Mouse (Mus musculus): Measurements from ENCODE around the gene Gm5475. TPM values are rescaled to one million over a fixed set of nuclear protein-coding genes. Genes with fewer than 3 reads are reported as not detected.
"Not testable (repeated sequence)": the region's sequence is repeated elsewhere in the genome, so short reads cannot be mapped to it uniquely, and the experiment has no call there.

Gene Gm5475
- polyA plus RNA-seq (2012; ENCODE audit: insufficient read depth, insufficient read length, low replicate concordance, missing spikeins) = not detected in 2 replicates

DNA sequence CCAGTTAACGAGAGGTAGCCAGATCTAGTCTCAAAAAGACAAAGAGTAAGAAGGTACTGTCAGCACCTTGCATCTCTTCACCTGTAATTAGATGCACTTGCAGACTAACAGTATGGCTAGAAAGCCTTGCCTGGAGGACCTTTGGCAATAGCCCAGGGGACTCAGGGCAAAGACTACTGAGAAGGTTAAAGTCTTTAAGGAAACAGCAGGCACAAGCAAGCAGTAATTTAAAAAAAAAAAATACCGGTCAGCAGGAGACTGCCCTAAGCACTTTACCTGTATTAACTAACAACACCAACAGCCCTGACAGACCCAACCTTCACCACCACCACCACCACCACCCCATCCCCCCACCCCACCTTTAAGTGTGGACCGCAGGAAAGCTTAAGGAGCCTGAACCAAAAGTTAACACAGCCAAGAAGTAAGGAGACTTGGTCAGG is at the start of gene Gm5475:
TSS of gene Gm5475 (plus strand) at position 390 of the 440 bp plus-strand sequence.
- WGBS = 20% methylated on average over 3 of the region's 3 CpGs
- Histone ChIP-seq H3K4me1 (ENCODE audit: control insufficient read depth, insufficient read depth, low read length) (peaks cover 22% of the 10 kb centered on the region), H3K4me3 (ENCODE audit: insufficient read depth, low read depth, low read length) (peak within 1 kb of the TSS; percentile 86)
- not testable (repeated sequence) for H3K27ac ChIP-seq (ENCODE audit: insufficient read depth, low read depth, low read length)

DNA sequence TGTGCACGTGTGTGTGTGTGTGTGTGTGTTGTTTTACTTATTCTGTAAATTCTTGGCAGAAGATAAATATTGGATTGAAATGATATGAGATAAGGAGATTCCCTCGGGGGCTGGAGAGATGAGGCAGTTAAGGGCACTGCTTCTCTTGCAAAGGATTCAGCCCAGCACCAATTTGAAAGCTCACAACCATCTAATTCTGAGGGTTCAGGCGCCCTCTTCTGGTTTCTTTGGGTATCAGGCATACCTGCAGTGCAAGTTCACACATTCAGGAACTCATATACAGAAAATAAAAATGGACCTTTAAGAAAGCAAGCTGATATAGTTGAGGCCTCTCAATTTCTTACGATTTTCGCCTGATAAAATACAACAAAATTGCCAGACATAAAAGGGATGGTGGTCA is 46.9 kb upstream of the Gm5475 start:
- no peak for TF ChIP-seq CTCF (IDR thresholded peaks at IDR 0.05; ENCODE audit: insufficient read depth, low read depth, low read length)
- 38% methylated on average over 5 of the region's 5 CpGs for WGBS
- Histone ChIP-seq H3K27ac (ENCODE audit: insufficient read depth, low read depth, low read length) (no peak overlapping the region), H3K4me3 (ENCODE audit: insufficient read depth, low read depth, low read length) (no peak overlapping the region), H3K4me1 (ENCODE audit: control insufficient read depth, insufficient read depth, low read length) (no peaks in the 10 kb centered on the region)

DNA sequence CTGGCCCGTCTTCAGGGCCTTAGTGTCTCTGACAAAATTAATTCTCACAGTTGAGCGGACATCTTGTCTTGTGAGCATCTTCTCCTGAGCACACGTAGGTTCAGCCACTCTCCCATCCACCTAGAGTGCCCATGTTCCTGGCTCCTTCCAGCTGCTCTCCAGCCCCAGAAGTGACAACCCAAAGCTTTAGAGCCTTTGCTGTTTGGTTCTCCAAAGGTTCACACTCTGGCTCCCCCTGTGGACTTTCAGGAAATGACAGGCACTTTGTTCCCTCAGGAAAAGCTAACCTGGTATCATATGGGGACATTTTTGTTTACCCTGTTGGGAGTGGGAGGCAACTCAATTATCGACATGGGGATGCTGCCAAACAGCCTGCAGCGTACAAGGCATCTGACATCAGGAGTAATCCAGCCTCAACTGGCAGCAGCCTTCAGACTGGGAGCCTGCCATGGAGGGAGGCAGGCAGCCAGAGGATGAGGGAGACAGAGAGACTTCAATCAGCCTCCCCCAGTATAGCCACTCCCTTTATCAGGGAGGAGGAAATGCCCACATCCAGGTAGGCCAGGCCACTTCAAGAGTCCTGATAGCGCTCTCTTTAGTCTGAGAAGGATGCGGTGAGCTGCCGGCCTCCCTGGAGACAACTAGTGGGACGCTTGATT is 44.0 kb upstream of the Gm5475 start:
- not testable (repeated sequence) for H3K4me1 ChIP-seq (ENCODE audit: control insufficient read depth, insufficient read depth, low read length); H3K27ac ChIP-seq (ENCODE audit: insufficient read depth, low read depth, low read length); H3K4me3 ChIP-seq (ENCODE audit: insufficient read depth, low read depth, low read length)
- WGBS = 28% methylated on average over 4 of the region's 9 CpGs

DNA sequence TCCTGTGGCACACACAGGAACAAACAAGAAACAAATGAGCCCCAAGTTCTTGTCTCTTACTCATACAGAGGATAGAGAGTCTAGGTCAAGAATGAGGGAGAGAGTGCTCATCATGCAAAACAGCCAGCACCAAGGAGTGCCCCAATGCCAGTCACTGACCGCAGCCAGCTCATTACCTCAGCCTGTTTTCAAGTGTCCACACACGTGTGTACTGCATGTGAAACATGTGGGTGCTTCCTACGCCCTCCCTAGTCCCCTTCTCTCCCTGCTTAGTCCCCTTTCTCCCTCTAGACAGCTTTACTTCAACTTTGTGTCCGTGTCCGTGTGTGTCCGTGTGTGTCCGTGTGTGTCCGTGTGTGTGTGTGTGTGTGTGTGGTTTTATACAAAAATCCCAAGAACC is 42.3 kb upstream of the Gm5475 start:
- TF ChIP-seq CTCF (IDR thresholded peaks at IDR 0.05; ENCODE audit: insufficient read depth, low read depth, low read length) = no peak
- no peak for TF ChIP-seq POLR2A (IDR thresholded peaks at IDR 0.05; ENCODE audit: insufficient read depth, low read depth, low read length)
- Histone ChIP-seq H3K4me1 (ENCODE audit: control insufficient read depth, insufficient read depth, low read length) (0 out of 2 replicates have a peak, but pooled peaks cover 4% of the 10 kb centered on the region), H3K4me3 (ENCODE audit: insufficient read depth, low read depth, low read length) (no peak overlapping the region), H3K27ac (ENCODE audit: insufficient read depth, low read depth, low read length) (no peak overlapping the region)
- 91% methylated on average over 8 of the region's 8 CpGs for WGBS

DNA sequence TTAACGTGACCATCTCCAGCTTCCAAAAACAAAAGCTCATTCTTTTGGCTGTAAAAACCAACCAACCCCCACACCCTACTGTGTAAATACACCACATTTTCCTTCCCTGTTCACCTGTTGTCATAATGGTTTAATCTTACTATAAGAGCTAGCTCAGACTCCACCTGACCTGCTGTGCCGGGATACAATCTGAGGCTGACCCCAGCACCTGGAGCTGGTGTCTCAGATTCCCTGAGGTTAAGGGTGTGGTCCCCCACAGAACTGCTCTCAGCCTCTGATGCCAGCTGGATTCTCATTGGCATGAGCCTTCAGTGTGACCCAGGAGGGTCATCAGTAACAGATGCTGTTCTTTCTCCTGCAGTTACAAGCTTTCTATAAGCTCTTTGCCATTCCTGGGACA is 41.8 kb upstream of the Gm5475 start:
- Histone ChIP-seq H3K27ac (ENCODE audit: insufficient read depth, low read depth, low read length) (no peak overlapping the region), H3K4me3 (ENCODE audit: insufficient read depth, low read depth, low read length) (no peak overlapping the region), H3K4me1 (ENCODE audit: control insufficient read depth, insufficient read depth, low read length) (0 out of 2 replicates have a peak, but pooled peaks cover 4% of the 10 kb centered on the region)
- WGBS = 89% methylated on average over 2 of the region's 2 CpGs
- TF ChIP-seq POLR2A (IDR thresholded peaks at IDR 0.05; ENCODE audit: insufficient read depth, low read depth, low read length) (no peak), CTCF (IDR thresholded peaks at IDR 0.05; ENCODE audit: insufficient read depth, low read depth, low read length) (no peak)

DNA sequence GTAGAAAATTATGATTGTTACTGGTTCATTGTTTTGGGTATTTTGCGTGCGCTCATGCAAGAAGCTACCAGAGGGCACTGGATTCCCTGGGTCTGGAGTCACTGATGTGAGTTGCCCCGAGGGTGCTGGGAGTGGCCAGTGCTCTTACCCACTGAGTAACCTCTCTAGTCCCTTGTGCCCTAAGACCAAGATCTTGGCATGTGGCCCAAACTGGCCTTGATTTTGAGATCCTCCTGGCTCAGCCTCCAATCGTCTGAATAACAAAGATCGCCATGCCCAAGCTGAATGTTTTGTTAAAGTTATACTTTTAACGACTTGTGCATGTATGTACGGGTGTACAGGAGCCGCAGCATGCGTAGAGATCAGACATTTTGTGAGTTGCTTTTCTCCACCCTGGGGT is 36.2 kb upstream of the Gm5475 start:
- 0 out of 2 replicates have a peak, but pooled peaks cover 4% of the 10 kb centered on the region for H3K4me1 ChIP-seq (ENCODE audit: control insufficient read depth, insufficient read depth, low read length)
- no peak overlapping the region for H3K4me3 ChIP-seq (ENCODE audit: insufficient read depth, low read depth, low read length)
- 89% methylated on average over 9 of the region's 9 CpGs for WGBS
- no peak overlapping the region for H3K27ac ChIP-seq (ENCODE audit: insufficient read depth, low read depth, low read length)
- TF ChIP-seq CTCF (IDR thresholded peaks at IDR 0.05; ENCODE audit: insufficient read depth, low read depth, low read length) (no peak), POLR2A (IDR thresholded peaks at IDR 0.05; ENCODE audit: insufficient read depth, low read depth, low read length) (no peak)

DNA sequence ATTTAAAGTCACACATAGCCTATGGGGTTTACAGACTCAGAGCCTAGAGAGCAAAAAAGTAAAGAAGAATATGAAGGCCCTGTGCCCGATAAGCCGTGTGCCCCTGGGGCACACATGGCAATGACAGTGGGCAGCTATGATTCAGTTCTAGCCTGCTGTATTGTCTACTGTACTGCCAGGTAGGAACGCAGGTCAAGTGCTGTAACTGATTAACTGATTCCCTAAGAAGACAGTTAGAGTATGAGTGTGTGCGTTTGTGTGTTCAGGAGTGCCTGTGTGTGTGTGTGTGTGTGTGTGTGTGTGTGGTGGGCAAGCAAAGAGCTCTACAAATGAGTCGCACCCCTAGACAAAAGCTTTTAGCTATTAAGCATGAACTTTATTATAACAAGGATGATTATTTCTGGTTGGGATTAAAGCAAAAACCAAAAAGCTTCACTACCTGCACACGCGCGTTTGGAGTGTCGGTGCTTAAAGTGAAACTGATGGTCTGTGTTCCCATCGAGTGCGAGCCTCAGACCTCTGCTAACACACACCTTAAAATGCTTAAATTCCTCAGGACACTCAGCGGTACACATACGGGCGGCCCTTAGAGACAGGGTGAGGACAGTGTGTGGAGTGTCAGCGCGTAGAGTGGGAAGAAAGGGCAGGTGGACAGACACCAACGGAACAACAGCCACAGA is 34.3 kb upstream of the Gm5475 start:
- TF ChIP-seq CTCF (IDR thresholded peaks at IDR 0.05; ENCODE audit: insufficient read depth, low read depth, low read length) (no peak), POLR2A (IDR thresholded peaks at IDR 0.05; ENCODE audit: insufficient read depth, low read depth, low read length) (no peak)
- WGBS = 93% methylated on average over 17 of the region's 17 CpGs
- no peak overlapping the region for H3K27ac ChIP-seq (ENCODE audit: insufficient read depth, low read depth, low read length)
- H3K4me3 ChIP-seq (ENCODE audit: insufficient read depth, low read depth, low read length) = no peak overlapping the region
- 0 out of 2 replicates have a peak, but pooled peaks cover 4% of the 10 kb centered on the region for H3K4me1 ChIP-seq (ENCODE audit: control insufficient read depth, insufficient read depth, low read length)

DNA sequence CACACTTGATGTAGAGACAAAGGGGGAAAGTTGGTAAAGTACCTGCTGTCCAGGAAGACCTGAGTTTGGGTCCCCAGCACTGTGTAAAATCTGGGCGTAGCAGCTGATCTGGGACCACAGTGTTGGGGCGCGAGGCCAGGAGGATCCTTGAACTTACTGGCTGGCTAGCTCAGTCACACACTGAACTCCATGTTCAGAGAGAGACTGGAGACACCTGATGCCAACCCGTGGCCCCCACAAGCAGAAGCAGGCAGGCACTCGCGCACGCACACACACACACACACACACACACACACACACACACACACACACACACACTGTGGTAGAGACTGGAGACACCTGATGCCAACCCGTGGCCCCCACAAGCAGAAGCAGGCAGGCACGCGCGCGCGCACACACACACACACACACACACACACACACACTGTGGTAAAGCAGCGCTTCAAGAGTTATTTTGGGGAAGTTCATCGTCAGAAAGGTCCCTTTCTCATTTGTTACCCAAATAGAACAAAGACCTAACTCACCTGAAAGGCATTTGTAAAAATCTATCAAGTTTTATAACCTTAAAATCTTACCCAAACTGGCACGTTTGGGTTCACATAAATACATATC is 33.6 kb upstream of the Gm5475 start:
- Histone ChIP-seq H3K4me3 (ENCODE audit: insufficient read depth, low read depth, low read length) (no peak overlapping the region), H3K4me1 (ENCODE audit: control insufficient read depth, insufficient read depth, low read length) (0 out of 2 replicates have a peak, but pooled peaks cover 4% of the 10 kb centered on the region), H3K27ac (ENCODE audit: insufficient read depth, low read depth, low read length) (no peak overlapping the region)
- 83% methylated on average over 16 of the region's 16 CpGs for WGBS
- TF ChIP-seq POLR2A (IDR thresholded peaks at IDR 0.05; ENCODE audit: insufficient read depth, low read depth, low read length) = no peak
- no peak for TF ChIP-seq CTCF (IDR thresholded peaks at IDR 0.05; ENCODE audit: insufficient read depth, low read depth, low read length)

DNA sequence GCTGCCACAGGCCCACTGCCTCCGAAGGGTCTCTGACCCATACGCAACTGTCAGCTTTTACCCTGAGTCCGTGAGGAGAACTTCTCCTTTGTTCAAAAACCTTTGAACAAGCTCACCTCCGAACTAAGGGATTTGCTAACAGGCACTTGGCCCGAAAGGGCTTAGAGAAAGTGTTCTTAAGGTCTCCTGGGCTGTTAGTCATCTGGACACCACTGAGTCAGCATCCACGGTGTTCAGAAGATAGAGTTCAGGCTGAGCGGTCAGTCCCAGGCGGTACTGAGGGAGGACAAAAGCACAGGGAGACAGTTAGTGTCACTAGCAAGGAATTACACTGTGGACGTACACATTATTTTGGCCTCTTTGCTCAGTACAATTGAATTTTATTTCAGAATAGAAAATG is 33.1 kb upstream of the Gm5475 start:
- 0 out of 2 replicates have a peak, but pooled peaks cover 3% of the 10 kb centered on the region for H3K4me1 ChIP-seq (ENCODE audit: control insufficient read depth, insufficient read depth, low read length)
- H3K4me3 ChIP-seq (ENCODE audit: insufficient read depth, low read depth, low read length) = no peak overlapping the region
- 70% methylated on average over 9 of the region's 9 CpGs for WGBS
- TF ChIP-seq POLR2A (IDR thresholded peaks at IDR 0.05; ENCODE audit: insufficient read depth, low read depth, low read length) = no peak
- no peak for TF ChIP-seq CTCF (IDR thresholded peaks at IDR 0.05; ENCODE audit: insufficient read depth, low read depth, low read length)
- H3K27ac ChIP-seq (ENCODE audit: insufficient read depth, low read depth, low read length) = no peak overlapping the region
